Mouse (Mus musculus): ENCODE measurements around the gene Megf6. TPM values are rescaled to one million over a fixed set of nuclear protein-coding genes. Genes with fewer than 3 reads are reported as not detected.

Gene Megf6
- polyA plus RNA-seq, 1 experiment = 3.8 TPM

- no peak overlapping the region for H3K27ac ChIP-seq (ENCODE audit: insufficient read depth, low read length)
- no peaks in the 10 kb centered on the region for H3K27me3 ChIP-seq (ENCODE audit: control insufficient read depth, insufficient read depth, low read length, poor library complexity, severe bottlenecking)
- no peaks in the 10 kb centered on the region for H3K4me1 ChIP-seq (ENCODE audit: control insufficient read depth, insufficient read depth, low read length)
- H3K9me3 ChIP-seq (replicated peaks; ENCODE audit: control insufficient read depth, insufficient read depth, low read length, poor library complexity, severe bottlenecking) = no peaks in the 10 kb centered on the region
- H3K9ac ChIP-seq (ENCODE audit: low read depth, poor library complexity, severe bottlenecking) = no peak overlapping the region
- no peak overlapping the region for H3K4me3 ChIP-seq (ENCODE audit: low read depth, low read length)
- TF ChIP-seq CTCF (IDR thresholded peaks at IDR 0.05; ENCODE audit: low read depth, low read length) = no peak
- TF ChIP-seq EP300 (IDR thresholded peaks at IDR 0.05; ENCODE audit: insufficient read depth, low read depth, low read length) = no peak
- no peak for TF ChIP-seq POLR2A (IDR thresholded peaks at IDR 0.05; ENCODE audit: insufficient read depth, low read length)
- H3K36me3 ChIP-seq (ENCODE audit: control insufficient read depth, insufficient read depth, low read length, poor library complexity, severe bottlenecking) = no peaks in the 10 kb centered on the region
These were observed 141.7 kb downstream of the Megf6 start for GRCm38 (mm10) chr4:154312143-154312812.

GRCm38 (mm10) chr4:154312935-154313621 lies 142.5 kb downstream of the Megf6 start:
- no peak overlapping the region for H3K27ac ChIP-seq (ENCODE audit: insufficient read depth, low read length)
- TF ChIP-seq EP300 (IDR thresholded peaks at IDR 0.05; ENCODE audit: insufficient read depth, low read depth, low read length) = no peak
- TF ChIP-seq CTCF (IDR thresholded peaks at IDR 0.05; ENCODE audit: low read depth, low read length) = no peak
- no peak for TF ChIP-seq POLR2A (IDR thresholded peaks at IDR 0.05; ENCODE audit: insufficient read depth, low read length)
- H3K9ac ChIP-seq (ENCODE audit: low read depth, poor library complexity, severe bottlenecking) = no peak overlapping the region

DNA sequence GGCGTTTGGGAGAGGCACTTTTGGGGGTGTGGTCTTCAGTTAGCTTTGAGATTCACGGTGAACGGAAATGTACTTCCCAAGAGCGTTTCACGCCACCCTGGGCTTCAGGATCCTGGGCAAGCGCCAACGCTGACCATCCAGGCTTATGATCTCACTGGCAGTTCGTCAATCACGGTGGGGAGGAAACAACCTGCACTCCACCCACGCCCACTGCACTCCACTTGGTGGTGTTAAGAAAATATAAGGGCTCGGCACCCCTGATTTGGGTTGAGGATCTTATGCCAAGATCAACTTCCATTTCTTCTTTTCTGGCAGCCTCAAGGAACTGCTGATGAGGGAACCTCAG lies 143.1 kb downstream of the Megf6 start:
- Histone ChIP-seq H3K9ac (ENCODE audit: low read depth, poor library complexity, severe bottlenecking) (no peak overlapping the region), H3K27me3 (ENCODE audit: control insufficient read depth, insufficient read depth, low read length, poor library complexity, severe bottlenecking) (no peaks in the 10 kb centered on the region), H3K36me3 (ENCODE audit: control insufficient read depth, insufficient read depth, low read length, poor library complexity, severe bottlenecking) (no peaks in the 10 kb centered on the region), H3K4me1 (ENCODE audit: control insufficient read depth, insufficient read depth, low read length) (no peaks in the 10 kb centered on the region), H3K9me3 (replicated peaks; ENCODE audit: control insufficient read depth, insufficient read depth, low read length, poor library complexity, severe bottlenecking) (no peaks in the 10 kb centered on the region), H3K4me3 (ENCODE audit: low read depth, low read length) (no peak overlapping the region), H3K27ac (ENCODE audit: insufficient read depth, low read length) (no peak overlapping the region)
- no peak for TF ChIP-seq EP300 (IDR thresholded peaks at IDR 0.05; ENCODE audit: insufficient read depth, low read depth, low read length)
- no peak for TF ChIP-seq POLR2A (IDR thresholded peaks at IDR 0.05; ENCODE audit: insufficient read depth, low read length)
- TF ChIP-seq CTCF (IDR thresholded peaks at IDR 0.05; ENCODE audit: low read depth, low read length) = no peak

More at GRCm38 (mm10) chr4:154312935-154313621, 142.5 kb downstream of the Megf6 start:
- no peaks in the 10 kb centered on the region for H3K36me3 ChIP-seq (ENCODE audit: control insufficient read depth, insufficient read depth, low read length, poor library complexity, severe bottlenecking)
- no peaks in the 10 kb centered on the region for H3K9me3 ChIP-seq (replicated peaks; ENCODE audit: control insufficient read depth, insufficient read depth, low read length, poor library complexity, severe bottlenecking)
- no peak overlapping the region for H3K4me3 ChIP-seq (ENCODE audit: low read depth, low read length)
- H3K27me3 ChIP-seq (ENCODE audit: control insufficient read depth, insufficient read depth, low read length, poor library complexity, severe bottlenecking) = no peaks in the 10 kb centered on the region
- no peaks in the 10 kb centered on the region for H3K4me1 ChIP-seq (ENCODE audit: control insufficient read depth, insufficient read depth, low read length)

Other genes starting within 250 kb of the Megf6 start
- 39.0 and 42.6 TPM in 2 replicates for gene A430005L14Rik, start 213.5 kb upstream of the Megf6 start, polyA plus RNA-seq (2011; ENCODE audit: insufficient read depth, insufficient read length, low read depth, missing spikeins)
- 17.3 and 18.5 TPM in 2 replicates for gene Dffb, start 195.6 kb upstream of the Megf6 start, polyA plus RNA-seq (2011; ENCODE audit: insufficient read depth, insufficient read length, low read depth, missing spikeins)
- gene Cep104, start 195.5 kb upstream of the Megf6 start, polyA plus RNA-seq (2011; ENCODE audit: insufficient read depth, insufficient read length, low read depth, missing spikeins) = 17.6 and 20.2 TPM in 2 replicates
- 44.8 and 47.2 TPM in 2 replicates for gene Lrrc47, start 159.0 kb upstream of the Megf6 start, polyA plus RNA-seq (2011; ENCODE audit: insufficient read depth, insufficient read length, low read depth, missing spikeins)
- gene Smim1, start 144.5 kb upstream of the Megf6 start, polyA plus RNA-seq (2011; ENCODE audit: insufficient read depth, insufficient read length, low read depth, missing spikeins) = 12.1 and 15.8 TPM in 2 replicates
- gene Ccdc27, start 128.1 kb upstream of the Megf6 start, polyA plus RNA-seq (2011; ENCODE audit: insufficient read depth, insufficient read length, low read depth, missing spikeins) = not detected in 2 replicates
- gene Trp73, start 30.5 kb upstream of the Megf6 start, polyA plus RNA-seq (2011; ENCODE audit: insufficient read depth, insufficient read length, low read depth, missing spikeins) = 2.3 and 2.8 TPM in 2 replicates
- 11.9 and 15.4 TPM in 2 replicates for gene Wrap73, start 28.4 kb upstream of the Megf6 start, polyA plus RNA-seq (2011; ENCODE audit: insufficient read depth, insufficient read length, low read depth, missing spikeins)
- gene Tprgl, start 10.1 kb upstream of the Megf6 start, polyA plus RNA-seq (2011; ENCODE audit: insufficient read depth, insufficient read length, low read depth, missing spikeins) = 66.0 and 68.9 TPM in 2 replicates
- gene Arhgef16, start 130.9 kb downstream of the Megf6 start, polyA plus RNA-seq (2011; ENCODE audit: insufficient read depth, insufficient read length, low read depth, missing spikeins) = 37.2 and 38.5 TPM in 2 replicates
- not detected in 2 replicates for gene B230104I21Rik, start 165.4 kb downstream of the Megf6 start, polyA plus RNA-seq (2011; ENCODE audit: insufficient read depth, insufficient read length, low read depth, missing spikeins)